Mouse (Mus musculus): Measurements from ENCODE around the gene Dact2.

GRCm38 (mm10) chr17:14166746-14167432, 37.2 kb downstream of the Dact2 start:
- TF ChIP-seq CTCF (IDR thresholded peaks at IDR 0.05) (no peak), POLR2A (IDR thresholded peaks at IDR 0.05; ENCODE audit: insufficient read depth, low read depth, low read length) (no peak), EP300 (IDR thresholded peaks at IDR 0.05; ENCODE audit: insufficient read depth, low read depth, low read length) (no peak)

Measured in heart, adult 2 months (tissue).